Mouse (Mus musculus) cortical plate, adult 2 months (tissue): ENCODE results near the gene Set. TPM values are rescaled to one million over a fixed set of nuclear protein-coding genes. Genes with fewer than 3 reads are reported as not detected.

Experiments
- H3K27ac ChIP-seq: fragments of 200-500 bp; 2 replicates; pipeline ENCODE4 v1.5.1; 2012; ENCODE audit warnings: low read length, control low read depth, inconsistent platforms; ENCODE audit not compliant: insufficient read depth
- H3K4me1 ChIP-seq: fragments of 200-500 bp; 2 replicates; pipeline ENCODE4 v1.6.1; 2011; ENCODE audit warnings: low read length; ENCODE audit not compliant: control insufficient read depth, insufficient read depth
- H3K4me3 ChIP-seq: fragments of 200-500 bp; 2 replicates; pipeline ENCODE4 v1.5.1; 2011; ENCODE audit warnings: mild to moderate bottlenecking, low read length, control low read depth; ENCODE audit not compliant: insufficient read depth
- CTCF ChIP-seq: fragments of 200-500 bp; IDR thresholded peaks from 2 replicates; pipeline ENCODE4 v1.5.1; 2011; ENCODE audit warnings: mild to moderate bottlenecking, control low read depth, low read length; ENCODE audit not compliant: insufficient read depth; ENCODE audit errors: extremely low read depth
- POLR2A ChIP-seq: fragments of 200-500 bp; IDR thresholded peaks from 2 replicates; pipeline ENCODE4 v1.6.1; 2011; ENCODE audit warnings: mild to moderate bottlenecking, low read length, control low read depth; ENCODE audit not compliant: insufficient read depth; ENCODE audit errors: extremely low read depth
- polyA plus RNA-seq: library from polyadenylated mRNA; depleted of rRNA; stranded (reverse); fragments of >200 nt; gene quantifications from 2 replicates; pipeline ENCODE4 v1.2.3, GENCODE M21; 2012

The Set gene
- polyA plus RNA-seq, 1 experiment, result 153 TPM

GRCm38 (mm10) chr2:30058418-30058817 is 1.2 kb downstream of the Set start:
- Histone ChIP-seq H3K4me3 (no peak overlapping the region), H3K27ac (no peak overlapping the region), H3K4me1 (peaks cover 3% of the 10 kb centered on the region; the same call in 1 of the 2 replicates)
- TF ChIP-seq POLR2A (no peak), CTCF (no peak)

- no peak overlapping the region for H3K27ac ChIP-seq
- TF ChIP-seq CTCF, result no peak
- no peak for TF ChIP-seq POLR2A
- peak overlapping the region; percentile 39 for H3K4me3 ChIP-seq
- peaks cover 3% of the 10 kb centered on the region; the same call in 1 of the 2 replicates for H3K4me1 ChIP-seq
Observed at GRCm38 (mm10) chr2:30061215-30062166, 4.3 kb downstream of the Set start.

GRCm38 (mm10) chr2:30062249-30063093 is 5.3 kb downstream of the Set start:
- Histone ChIP-seq H3K27ac (no peak overlapping the region), H3K4me3 (peak overlapping the region; percentile 39), H3K4me1 (peaks cover 3% of the 10 kb centered on the region; the same call in 1 of the 2 replicates)
- TF ChIP-seq CTCF, result no peak
- TF ChIP-seq POLR2A, result 0 out of 2 replicates have a peak, but pooled peaks have one; percentile 44

GRCm38 (mm10) chr2:30063235-30063634 is 6.1 kb downstream of the Set start:
- Histone ChIP-seq H3K4me1 (peaks cover 5% of the 10 kb centered on the region), H3K27ac (no peak overlapping the region), H3K4me3 (peak overlapping the region; percentile 39)
- no peak for TF ChIP-seq CTCF

GRCm38 (mm10) chr2:30063791-30064190 is 6.6 kb downstream of the Set start:
- peaks cover 5% of the 10 kb centered on the region for H3K4me1 ChIP-seq
- H3K27ac ChIP-seq, result no peak overlapping the region
- H3K4me3 ChIP-seq, result no peak overlapping the region
- TF ChIP-seq CTCF, result no peak
- no peak for TF ChIP-seq POLR2A

GRCm38 (mm10) chr2:30064298-30064697 is 7.1 kb downstream of the Set start:
- Histone ChIP-seq H3K27ac (no peak overlapping the region), H3K4me3 (no peak overlapping the region), H3K4me1 (peaks cover 5% of the 10 kb centered on the region)
- TF ChIP-seq POLR2A (no peak), CTCF (no peak)

GRCm38 (mm10) chr2:30066046-30066901 is 9.1 kb downstream of the Set start:
- Histone ChIP-seq H3K27ac (peak overlapping the region; percentile 99; the same call in 1 of the 2 replicates), H3K4me3 (peak overlapping the region; percentile 88), H3K4me1 (peaks cover 5% of the 10 kb centered on the region)
- peak; percentile 56 for TF ChIP-seq POLR2A
- TF ChIP-seq CTCF, result no peak

GRCm38 (mm10) chr2:30067031-30067888 is 10.1 kb downstream of the Set start:
- Histone ChIP-seq H3K4me1 (peaks cover 5% of the 10 kb centered on the region), H3K27ac (no peak overlapping the region), H3K4me3 (peak overlapping the region; percentile 88)
- TF ChIP-seq CTCF (no peak), POLR2A (no peak)
